Mouse (Mus musculus): ENCODE data around the gene Slc9c1. TPM values are rescaled to one million over a fixed set of nuclear protein-coding genes. Genes with fewer than 3 reads are reported as not detected.

The Slc9c1 gene
- polyA plus RNA-seq, 1 experiment from 2014 or later = not detected

Other genes with a start within 250 kb of the Slc9c1 start
- 94.5 and 99.2 TPM in 2 replicates for gene Cd200, start 126.3 kb upstream of the Slc9c1 start, polyA plus RNA-seq (2016; fragmentation: Nextera tagmentation; extraction: Ambion mirVana)
- not detected in 2 replicates for gene Gm609, start 42.3 kb upstream of the Slc9c1 start, polyA plus RNA-seq (2016; fragmentation: Nextera tagmentation; extraction: Ambion mirVana)
- gene Gm17783, start 3.3 kb upstream of the Slc9c1 start, polyA plus RNA-seq (2016; fragmentation: Nextera tagmentation; extraction: Ambion mirVana) = not detected in 2 replicates
- 0.08 TPM in 1 of 2 replicates, not detected in the other for gene Gcsam, start 75.1 kb downstream of the Slc9c1 start, polyA plus RNA-seq (2016; fragmentation: Nextera tagmentation; extraction: Ambion mirVana)
- 0.27 TPM in 1 of 2 replicates, not detected in the other for gene BC016579, start 118.8 kb downstream of the Slc9c1 start, polyA plus RNA-seq (2016; fragmentation: Nextera tagmentation; extraction: Ambion mirVana)
- 0.23 and 0.31 TPM in 2 replicates for gene Tmprss7, start 158.3 kb downstream of the Slc9c1 start, polyA plus RNA-seq (2016; fragmentation: Nextera tagmentation; extraction: Ambion mirVana)
- gene Tagln3, start 189.3 kb downstream of the Slc9c1 start, polyA plus RNA-seq (2016; fragmentation: Nextera tagmentation; extraction: Ambion mirVana) = 410 and 414 TPM in 2 replicates
- gene Abhd10, start 207.6 kb downstream of the Slc9c1 start, polyA plus RNA-seq (2016; fragmentation: Nextera tagmentation; extraction: Ambion mirVana) = 41.8 and 42.8 TPM in 2 replicates